Comparison of ENCODE assay signal across 9 mouse cellular contexts in the genomic region with DNA sequence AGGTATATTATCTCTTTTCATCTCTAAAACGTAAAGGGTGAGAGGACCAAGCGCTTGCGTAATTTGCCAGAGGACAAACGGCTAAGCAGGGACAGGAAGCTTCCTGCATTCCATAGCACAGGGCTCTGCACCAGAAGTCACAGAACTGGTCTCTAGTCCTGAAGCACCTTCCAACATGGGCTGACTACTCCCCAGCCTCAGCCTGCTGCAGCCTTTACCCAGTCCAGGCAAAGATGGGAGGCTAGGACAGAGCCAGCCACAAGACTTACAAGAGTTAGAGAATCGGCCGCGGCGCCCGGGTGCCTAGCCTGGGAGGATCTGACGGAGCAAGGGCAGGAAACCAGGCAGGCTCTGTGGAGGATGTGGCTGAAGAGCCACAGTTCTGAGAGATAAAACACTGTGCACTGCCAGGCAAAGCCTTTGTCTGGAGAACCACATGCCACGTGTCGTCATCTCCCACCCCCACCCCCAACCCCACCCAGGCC. TPM values are rescaled to one million over a fixed set of nuclear protein-coding genes. Genes with fewer than 3 reads are reported as not detected.
DNase-seq lines count a peak whose midpoint lies in the region; ATAC-seq and TF ChIP-seq lines count a peak whose summit lies in the region.
"Had no signal": no experiment of that assay in that cellular context is flagged by ENCODE, and none has a peak within 500 bp of the region (broad histone marks: within the 10 kb centered on the region; RNA-seq: fewer than 3 reads in every experiment).

No protein-coding gene starts in this region.

- H3K27me3 ChIP-seq in midbrain, embryonic 10.5 days (ENCODE audit: low read depth, poor library complexity, severe bottlenecking) = no peaks in the 10 kb centered on the region
- no peaks in the 10 kb centered on the region for H3K27me3 ChIP-seq in midbrain, embryonic 14.5 days (ENCODE audit: control insufficient read depth, insufficient read depth, low read length)
- H3K27me3 ChIP-seq in heart, postnatal 0 days (ENCODE audit: control insufficient read depth, insufficient read depth, low read length) = no peaks in the 10 kb centered on the region
- H3K27me3 ChIP-seq: limb, embryonic 15.5 days had no signal

- H3K9ac ChIP-seq in midbrain, embryonic 14.5 days (replicated peaks; ENCODE audit: low read length) = no peak overlapping the region
- no peak overlapping the region for H3K9ac ChIP-seq in heart, postnatal 0 days (replicated peaks; ENCODE audit: low read depth, low read length)
- H3K9ac ChIP-seq: limb, embryonic 15.5 days had no signal

- DNase-seq in midbrain, embryonic 10.5 days (ENCODE audit: low spot score) = no peak
- DNase-seq in midbrain, embryonic 14.5 days = no peak
- no peak for DNase-seq in heart, postnatal 0 days (ENCODE audit: low spot score)
- DNase-seq in lung, adult 2 months = peak; percentile 27
- peak; percentile 69 for DNase-seq in thymus, postnatal 25 days
- DNase-seq in cerebellum, adult 18-20 months = no peak
- no peak for DNase-seq in ovary, postnatal 14 days (ENCODE audit: low spot score)

- H3K4me1 ChIP-seq in midbrain, embryonic 10.5 days = peaks cover 39% of the 10 kb centered on the region
- H3K4me1 ChIP-seq in midbrain, embryonic 14.5 days (ENCODE audit: control insufficient read depth, insufficient read depth, low read length) = no peaks in the 10 kb centered on the region
- H3K4me1 ChIP-seq in heart, postnatal 0 days (ENCODE audit: control insufficient read depth, insufficient read depth) = 0 out of 2 replicates have a peak, but pooled peaks cover 4% of the 10 kb centered on the region
- H3K4me1 ChIP-seq in lung, adult 2 months (ENCODE audit: control insufficient read depth, insufficient read depth, low read length) = no peaks in the 10 kb centered on the region

- TF ChIP-seq CTCF in heart, postnatal 0 days (IDR thresholded peaks at IDR 0.05; ENCODE audit: low read depth) = no peak
- no peak for TF ChIP-seq CTCF in lung, adult 2 months (IDR thresholded peaks at IDR 0.05; ENCODE audit: insufficient read depth, low read length)

- peak; percentile 43; the same call in 1 of the 2 replicates for TF ChIP-seq POLR2A in lung, adult 2 months (IDR thresholded peaks at IDR 0.05; ENCODE audit: borderline replicate concordance, extremely low read depth, low read depth, low read length)

- no peak overlapping the region for H3K4me2 ChIP-seq in midbrain, embryonic 14.5 days (ENCODE audit: low read length)
- peak overlapping the region; percentile 33; the same call in 1 of the 2 replicates for H3K4me2 ChIP-seq in heart, postnatal 0 days (ENCODE audit: low read depth, low read length)
- H3K4me2 ChIP-seq: limb, embryonic 15.5 days had no signal

- TF ChIP-seq EP300 in heart, postnatal 0 days (IDR thresholded peaks at IDR 0.05; ENCODE audit: low read depth) = no peak

- peak overlapping the region; percentile 73 for H3K27ac ChIP-seq in midbrain, embryonic 10.5 days (replicated peaks)
- H3K27ac ChIP-seq in midbrain, embryonic 14.5 days (replicated peaks; ENCODE audit: low read depth, low read length) = no peak overlapping the region
- peak overlapping the region; percentile 67 for H3K27ac ChIP-seq in heart, postnatal 0 days (ENCODE audit: low read depth)
- H3K27ac ChIP-seq: limb, embryonic 15.5 days had no signal

- H3K36me3 ChIP-seq in midbrain, embryonic 10.5 days = peaks cover 13% of the 10 kb centered on the region
- H3K36me3 ChIP-seq in midbrain, embryonic 14.5 days (ENCODE audit: control insufficient read depth, insufficient read depth, low read length) = peaks cover 9% of the 10 kb centered on the region; the same call in 1 of the 2 replicates
- H3K36me3 ChIP-seq in heart, postnatal 0 days (replicated peaks; ENCODE audit: control insufficient read depth, insufficient read depth, low read length) = no peaks in the 10 kb centered on the region
- H3K36me3 ChIP-seq: limb, embryonic 15.5 days had no signal

- no peak overlapping the region for H3K4me3 ChIP-seq in midbrain, embryonic 10.5 days
- no peak overlapping the region for H3K4me3 ChIP-seq in midbrain, embryonic 14.5 days (replicated peaks; ENCODE audit: low read depth, low read length)
- H3K4me3 ChIP-seq in heart, postnatal 0 days (ENCODE audit: low read depth, low read length) = 0 out of 2 replicates have a peak overlapping the region, but pooled peaks have one; percentile 7
- H3K4me3 ChIP-seq in lung, adult 2 months (replicated peaks; ENCODE audit: extremely low read depth, low read depth, low read length) = peak overlapping the region; percentile 70
- H3K4me3 ChIP-seq: limb, embryonic 15.5 days had no signal

- 76% methylated on average over 12 of the region's 12 CpGs for whole genome bisulfite sequencing in midbrain, embryonic 10.5 days
- WGBS in midbrain, embryonic 14.5 days = 80% methylated on average over 12 of the region's 12 CpGs
- WGBS in heart, postnatal 0 days = 23% methylated on average over 12 of the region's 12 CpGs
- 20% methylated on average over 12 of the region's 12 CpGs for WGBS in lung, adult 2 months

- no peaks in the 10 kb centered on the region for H3K9me3 ChIP-seq in midbrain, embryonic 10.5 days (replicated peaks)
- no peaks in the 10 kb centered on the region for H3K9me3 ChIP-seq in midbrain, embryonic 14.5 days (ENCODE audit: control insufficient read depth, low read length)
- H3K9me3 ChIP-seq in heart, postnatal 0 days (replicated peaks; ENCODE audit: control insufficient read depth, low read length) = no peaks in the 10 kb centered on the region
- H3K9me3 ChIP-seq: limb, embryonic 15.5 days had no signal

- ATAC-seq in midbrain, embryonic 14.5 days (ENCODE audit: low FRiP score, low TSS enrichment) = no peak
- ATAC-seq in heart, postnatal 0 days (ENCODE audit: insufficient read depth, low read depth) = peak; percentile 71
- ATAC-seq in monocyte, adult 5-6 weeks (replicated peaks; ENCODE audit: insufficient number of reproducible peaks, low FRiP score, low TSS enrichment, poor library complexity, severe bottlenecking) = no peak

RNA-seq across cellular contexts. Expression of a gene that starts 2.8 kb away (rescaled TPM):
- polyA plus RNA-seq in midbrain, embryonic 10.5 days (2016; fragmentation: Nextera tagmentation; extraction: Ambion mirVana) = 3.8 and 3.9 TPM in 2 replicates
- polyA plus RNA-seq in midbrain, embryonic 14.5 days (2014; fragmentation: Nextera tagmentation; extraction: Ambion mirVana) = 0.24 and 1.3 TPM in 2 replicates
- 4.4 and 5.4 TPM in 2 replicates for total RNA-seq in heart, postnatal 0 days (2014; rRNA removed; ENCODE audit: low replicate concordance)
- 2.7 and 2.8 TPM in 2 replicates for polyA plus RNA-seq in heart, postnatal 0 days (2015; fragmentation: Nextera tagmentation; extraction: Ambion mirVana)
- polyA plus RNA-seq in lung, adult 2 months (2012; rRNA removed) = 15.4 and 18.9 TPM in 2 replicates
- 2.9 to 15.5 TPM (median 10.1 TPM) in 3 replicates for total RNA-seq in monocyte, adult 5-6 weeks (2017)

RNA-seq across cellular contexts. Expression of a gene that starts 34.6 kb away (rescaled TPM):
- polyA plus RNA-seq in midbrain, embryonic 10.5 days (2016; fragmentation: Nextera tagmentation; extraction: Ambion mirVana) = 0.11 and 0.14 TPM in 2 replicates
- 1.2 TPM in 2 replicates for polyA plus RNA-seq in midbrain, embryonic 14.5 days (2014; fragmentation: Nextera tagmentation; extraction: Ambion mirVana)
- total RNA-seq in heart, postnatal 0 days (2014; rRNA removed; ENCODE audit: low replicate concordance) = not detected in 2 replicates
- polyA plus RNA-seq in heart, postnatal 0 days (2015; fragmentation: Nextera tagmentation; extraction: Ambion mirVana) = 0.12 TPM in 1 of 2 replicates, not detected in the other
- 14.0 and 18.5 TPM in 2 replicates for polyA plus RNA-seq in lung, adult 2 months (2012; rRNA removed)
- not detected in 3 replicates for total RNA-seq in monocyte, adult 5-6 weeks (2017)

RNA-seq across cellular contexts. Expression of a gene that starts 45.8 kb away (rescaled TPM):
- 116 and 163 TPM in 2 replicates for polyA plus RNA-seq in midbrain, embryonic 10.5 days (2016; fragmentation: Nextera tagmentation; extraction: Ambion mirVana)
- polyA plus RNA-seq in midbrain, embryonic 14.5 days (2014; fragmentation: Nextera tagmentation; extraction: Ambion mirVana) = 112 and 165 TPM in 2 replicates
- total RNA-seq in heart, postnatal 0 days (2014; rRNA removed; ENCODE audit: low replicate concordance) = 8.0 and 19.2 TPM in 2 replicates
- 5.6 and 6.6 TPM in 2 replicates for polyA plus RNA-seq in heart, postnatal 0 days (2015; fragmentation: Nextera tagmentation; extraction: Ambion mirVana)
- 192 and 233 TPM in 2 replicates for polyA plus RNA-seq in lung, adult 2 months (2012; rRNA removed)
- 2.2 to 16.6 TPM (median 4.6 TPM) in 3 replicates for total RNA-seq in monocyte, adult 5-6 weeks (2017)

Comparison
In these comparisons a context has a peak if more than half of its experiments do, and no peak if none do; other contexts are left out.
1. DNase-seq: peak in lung, adult 2 months (single experiment) and thymus, postnatal 25 days (single experiment); none in midbrain, embryonic 10.5 days (single experiment), midbrain, embryonic 14.5 days (single experiment), heart, postnatal 0 days (single experiment), cerebellum, adult 18-20 months (0 of 2) and ovary, postnatal 14 days (single experiment).
2. H3K4me3 ChIP-seq: peak in heart, postnatal 0 days (single experiment) and lung, adult 2 months (single experiment); none in midbrain, embryonic 10.5 days (single experiment) and midbrain, embryonic 14.5 days (single experiment).
3. RNA of a gene that starts 45.8 kb away (polyA plus RNA-seq): 192 to 233 TPM in lung, adult 2 months, 112 to 165 TPM in midbrain, embryonic 14.5 days and 116 to 163 TPM in midbrain, embryonic 10.5 days; 5.6 to 6.6 TPM in heart, postnatal 0 days; every median in the first group is over 10 times any median in the second.